Mouse (Mus musculus) C2C12 (cell line): ENCODE data around the gene Man1b1. TPM values are rescaled to one million over a fixed set of nuclear protein-coding genes. Genes with fewer than 3 reads are reported as not detected.

Source experiments
- H3K27me3 ChIP-seq: one replicate; pipeline ENCODE4 v1.6.1; 2011; ENCODE audit not compliant: control insufficient read depth, insufficient read depth, insufficient read length
- H3K36me3 ChIP-seq: one replicate; pipeline ENCODE4 v1.6.1; 2011; ENCODE audit not compliant: control insufficient read depth, insufficient read depth
- H3K4me3 ChIP-seq: one replicate; pipeline ENCODE4 v1.5.1; 2011; ENCODE audit warnings: mild to moderate bottlenecking, control low read depth; ENCODE audit not compliant: poor library complexity, insufficient read depth, severe bottlenecking
- H3K79me2 ChIP-seq: one replicate; pipeline ENCODE4 v1.6.1; 2011; ENCODE audit not compliant: control insufficient read depth, insufficient read depth
- H3K79me3 ChIP-seq: one replicate; pipeline ENCODE4 v1.6.1; 2011; ENCODE audit warnings: low read depth, control low read depth
- H3ac ChIP-seq: one replicate; pipeline ENCODE3; 2011; ENCODE audit warnings: low read depth; ENCODE audit not compliant: control insufficient read depth, insufficient read length
- CEBPB ChIP-seq: IDR thresholded peaks from one replicate; pipeline ENCODE4 v1.6.1; 2011; ENCODE audit warnings: low read depth, mild to moderate bottlenecking, control low read depth, moderate library complexity
- CTCF ChIP-seq: IDR thresholded peaks from one replicate; pipeline ENCODE4 v1.5.1; 2011; ENCODE audit not compliant: control insufficient read depth, insufficient read depth, insufficient read length
- FOSL1 ChIP-seq: IDR thresholded peaks from one replicate; pipeline ENCODE4 v1.8.0; 2011; ENCODE audit warnings: mild to moderate bottlenecking, low read length; ENCODE audit not compliant: poor library complexity, insufficient read depth, severe bottlenecking
- MAX ChIP-seq: IDR thresholded peaks from one replicate; pipeline ENCODE4 v1.6.1; 2011; ENCODE audit warnings: mild to moderate bottlenecking, control low read depth
- MYOD1 ChIP-seq: IDR thresholded peaks from one replicate; pipeline ENCODE4 v1.6.1; 2011; ENCODE audit warnings: low read depth; ENCODE audit not compliant: control insufficient read depth, insufficient read length
- MYOG ChIP-seq: IDR thresholded peaks from one replicate; pipeline ENCODE4 v1.6.1; 2011; ENCODE audit not compliant: control insufficient read depth, insufficient read length; ENCODE audit errors: extremely low read depth
- USF1 ChIP-seq: IDR thresholded peaks from one replicate; pipeline ENCODE4 v1.6.1; 2011; ENCODE audit warnings: low read depth, mild to moderate bottlenecking, control low read depth, moderate library complexity
- polyA plus RNA-seq: library from polyadenylated mRNA; unstranded; fragments of >200 nt; fragmentation: generic; extraction: Trizol; gene quantifications from one replicate; pipeline ENCODE4 v1.2.1, GENCODE M21; 2012; ENCODE audit warnings: missing spikeins

Gene Man1b1
- polyA plus RNA-seq, 1 experiment = 38.0 TPM

DNA sequence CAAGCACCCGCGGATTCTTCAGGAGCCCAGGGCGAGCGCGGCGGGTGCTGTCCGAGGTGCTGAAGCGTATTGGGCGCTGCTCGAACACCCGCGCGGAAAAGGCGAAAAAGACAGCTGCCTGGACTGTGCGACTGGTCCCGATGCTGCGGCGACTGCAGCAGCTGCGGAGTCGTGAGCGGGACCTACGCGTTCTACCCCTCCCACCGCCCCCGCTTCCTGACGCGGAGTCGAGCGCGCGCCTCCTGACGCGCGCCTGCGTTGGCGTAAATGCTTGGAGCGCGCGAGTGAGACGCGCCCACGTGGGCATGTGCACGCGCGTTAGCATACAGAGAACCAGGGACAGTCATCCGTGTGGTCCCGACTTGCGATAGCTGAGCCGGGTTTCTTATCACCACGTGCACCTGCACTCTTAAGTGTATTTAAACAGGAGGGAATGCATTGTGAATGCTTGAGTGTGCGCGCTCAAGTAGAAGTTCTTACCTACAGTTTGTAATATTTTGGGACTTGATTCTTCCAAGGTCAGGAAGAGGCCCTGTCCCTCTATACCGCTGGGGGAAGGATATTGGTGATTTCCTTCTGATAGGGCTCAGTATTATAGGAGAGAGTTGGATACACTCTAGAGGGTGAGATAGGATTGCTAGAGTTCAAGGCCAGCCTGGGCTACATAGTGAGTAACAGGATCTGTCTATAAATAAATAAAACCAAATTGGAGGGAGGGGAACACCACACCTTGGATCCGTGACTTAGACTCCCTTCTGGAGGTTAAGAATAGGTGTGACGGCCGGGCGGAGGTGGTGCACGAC lies 13.0 kb upstream of the Man1b1 start, which contains the start of gene Grin1:
Gene Grin1 (minus strand): TSS at position 217 of the 803 bp plus-strand sequence.
- H3K79me2 ChIP-seq = no peaks in the 10 kb centered on the region
- TF ChIP-seq MYOG (no peak), CTCF (no peak), MAX (no peak), MYOD1 (no peak), USF1 (no peak), CEBPB (no peak), FOSL1 (no peak)
- no peak within 1 kb of the TSS for H3K4me3 ChIP-seq
- H3K79me3 ChIP-seq = no peaks in the 10 kb centered on the region
- no peaks in the 10 kb centered on the region for H3K36me3 ChIP-seq
- peaks cover 47% of the 10 kb centered on the region for H3K27me3 ChIP-seq
- H3ac ChIP-seq = no peak within 1 kb of the TSS

DNA sequence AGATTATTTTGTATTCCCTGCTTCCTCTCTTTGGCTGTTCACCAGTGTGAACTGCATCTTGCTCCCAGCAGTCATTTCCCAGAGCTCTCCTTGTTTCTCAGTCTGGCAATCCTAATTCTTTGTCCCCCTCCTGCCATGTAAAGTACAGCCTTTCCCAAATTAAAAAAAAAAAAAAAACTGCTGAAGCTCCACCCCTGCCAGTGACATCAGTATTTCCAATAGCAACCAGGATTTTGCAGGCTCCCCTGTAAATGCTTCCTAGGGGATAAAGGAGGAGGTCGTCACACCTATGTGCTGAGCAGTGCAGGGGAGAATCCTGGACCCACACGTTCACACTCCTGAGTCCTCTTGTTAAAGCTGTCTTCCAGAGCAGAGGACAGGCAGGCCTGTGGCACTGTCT lies 12.1 kb upstream of the Man1b1 start:
- Histone ChIP-seq H3K27me3 (peaks cover 47% of the 10 kb centered on the region), H3K36me3 (no peaks in the 10 kb centered on the region), H3K79me2 (no peaks in the 10 kb centered on the region), H3K79me3 (no peaks in the 10 kb centered on the region), H3K4me3 (no peak overlapping the region), H3ac (no peak overlapping the region)
- no peak for TF ChIP-seq USF1

DNA sequence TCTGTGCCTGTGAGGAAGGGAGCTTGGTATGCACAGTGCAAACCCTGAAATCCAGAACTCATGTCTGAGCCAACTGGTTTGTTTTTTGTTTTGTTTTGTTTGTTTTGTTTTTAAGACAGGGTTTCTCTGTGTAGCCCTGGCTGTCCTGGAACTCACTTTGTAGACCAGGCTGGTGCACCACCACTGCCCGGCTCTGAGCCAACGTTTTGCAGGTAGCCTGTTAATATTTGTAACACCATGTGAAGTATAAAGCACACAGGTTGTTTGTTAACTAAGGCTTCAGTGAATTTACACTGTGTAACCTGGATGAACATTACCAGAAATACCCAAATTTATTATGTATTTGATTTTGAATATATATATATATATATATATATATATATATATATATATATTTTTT lies 6.1 kb upstream of the Man1b1 start:
- Histone ChIP-seq H3ac (no peak overlapping the region), H3K36me3 (no peaks in the 10 kb centered on the region), H3K4me3 (no peak overlapping the region), H3K79me3 (no peaks in the 10 kb centered on the region), H3K27me3 (peaks cover 19% of the 10 kb centered on the region), H3K79me2 (no peaks in the 10 kb centered on the region)
- TF ChIP-seq FOSL1 (no peak), USF1 (no peak), MYOD1 (no peak), MAX (no peak), CEBPB (no peak), MYOG (no peak), CTCF (no peak)

DNA sequence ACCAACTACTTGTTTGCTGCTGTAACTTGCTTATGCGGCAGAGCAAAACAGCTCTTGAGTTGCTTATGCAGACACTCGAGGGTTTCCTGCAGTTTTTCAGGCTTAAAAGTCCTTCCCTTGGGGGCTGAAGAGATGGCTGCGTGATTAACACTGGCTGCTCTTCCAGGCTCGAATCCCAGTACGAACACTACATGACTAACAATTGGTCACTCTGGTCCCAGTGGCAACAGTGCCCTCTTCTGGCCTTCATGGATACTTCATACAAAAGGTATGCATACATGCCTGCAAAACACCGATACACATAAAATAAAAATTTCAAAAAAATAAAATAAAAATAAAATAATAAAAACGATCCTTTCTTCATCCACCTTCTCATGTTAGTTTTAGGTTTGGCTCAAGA lies 3.7 kb upstream of the Man1b1 start:
- no peak overlapping the region for H3K4me3 ChIP-seq
- H3K27me3 ChIP-seq = peaks cover 7% of the 10 kb centered on the region
- H3K79me3 ChIP-seq = peaks cover 17% of the 10 kb centered on the region
- no peak for TF ChIP-seq MAX
- TF ChIP-seq CEBPB = no peak
- no peak for TF ChIP-seq FOSL1
- no peak for TF ChIP-seq USF1
- no peak for TF ChIP-seq CTCF
- TF ChIP-seq MYOG = no peak
- no peak for TF ChIP-seq MYOD1
- H3ac ChIP-seq = no peak overlapping the region
- H3K79me2 ChIP-seq = peaks cover 22% of the 10 kb centered on the region
- no peaks in the 10 kb centered on the region for H3K36me3 ChIP-seq

DNA sequence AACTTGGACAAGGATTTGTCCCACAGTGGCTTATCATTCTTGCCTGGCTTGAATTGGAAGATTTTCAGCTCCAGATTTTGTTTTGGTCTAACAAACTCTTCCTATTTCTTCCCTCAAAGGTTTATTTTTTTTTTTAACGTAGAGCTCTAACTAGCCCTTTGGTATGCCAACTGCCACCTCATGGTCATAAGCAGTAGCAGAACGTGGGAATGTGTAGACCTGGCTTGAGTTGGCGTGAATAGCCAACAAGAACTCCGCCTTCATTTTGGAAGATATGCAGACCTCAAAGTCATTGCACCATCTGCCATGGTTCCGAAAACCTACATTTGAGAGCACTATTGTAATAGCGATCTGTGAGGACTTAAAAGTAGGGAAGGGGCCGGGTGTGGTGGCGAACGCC lies 668 bp upstream of the Man1b1 start:
- Histone ChIP-seq H3K79me3 (peaks cover 27% of the 10 kb centered on the region), H3K27me3 (peaks cover 3% of the 10 kb centered on the region), H3K36me3 (peaks cover 28% of the 10 kb centered on the region), H3K4me3 (peak overlapping the region; percentile 99), H3ac (no peak overlapping the region), H3K79me2 (peaks cover 44% of the 10 kb centered on the region)
- no peak for TF ChIP-seq MYOG
- no peak for TF ChIP-seq USF1
- no peak for TF ChIP-seq MAX
- TF ChIP-seq CEBPB = no peak
- no peak for TF ChIP-seq CTCF
- TF ChIP-seq MYOD1 = no peak
- TF ChIP-seq FOSL1 = no peak

DNA sequence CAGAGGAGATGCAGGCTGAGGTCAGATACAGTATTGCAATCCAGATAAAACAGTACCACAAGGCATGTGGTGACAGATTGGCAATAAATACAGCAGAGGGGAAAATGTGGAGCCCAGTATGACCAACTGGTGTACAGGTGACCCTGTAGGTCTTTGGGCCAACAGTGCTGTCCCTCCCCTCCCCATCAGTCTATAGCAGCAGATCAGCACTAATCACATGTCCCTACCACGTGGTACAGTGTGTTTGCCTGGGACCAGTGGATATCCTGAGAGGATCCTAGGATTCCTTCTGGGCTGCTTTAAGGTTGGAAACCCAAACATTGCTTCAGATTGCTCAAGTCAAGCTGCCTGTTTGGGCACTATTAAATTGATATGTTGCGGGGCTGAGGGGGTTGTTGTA lies 1.4 kb downstream of the Man1b1 start:
- Histone ChIP-seq H3K79me3 (peaks cover 27% of the 10 kb centered on the region), H3K4me3 (peak overlapping the region; percentile 99), H3K36me3 (peaks cover 49% of the 10 kb centered on the region), H3K27me3 (no peaks in the 10 kb centered on the region), H3ac (peak overlapping the region; percentile 95), H3K79me2 (peaks cover 44% of the 10 kb centered on the region)
- no peak for TF ChIP-seq MYOD1
- TF ChIP-seq FOSL1 = no peak
- TF ChIP-seq CTCF = no peak
- TF ChIP-seq CEBPB = no peak
- TF ChIP-seq USF1 = no peak
- no peak for TF ChIP-seq MYOG
- TF ChIP-seq MAX = no peak
